Mouse (Mus musculus) yolk sac, embryonic 10.5 days (tissue): Measurements from ENCODE around the gene Sspo.

Experiments
- DNase-seq: peaks from one replicate; pipeline ENCODE4 v3.0.0-alpha.2; 2017; ENCODE audit warnings: low spot score

The Sspo gene

GRCm38 (mm10) chr6:48447929-48448328 lies at the start of gene Sspo:
Gene Sspo, plus strand, starts transcription at chr6:48448229.
- no peak for DNase-seq

DNA sequence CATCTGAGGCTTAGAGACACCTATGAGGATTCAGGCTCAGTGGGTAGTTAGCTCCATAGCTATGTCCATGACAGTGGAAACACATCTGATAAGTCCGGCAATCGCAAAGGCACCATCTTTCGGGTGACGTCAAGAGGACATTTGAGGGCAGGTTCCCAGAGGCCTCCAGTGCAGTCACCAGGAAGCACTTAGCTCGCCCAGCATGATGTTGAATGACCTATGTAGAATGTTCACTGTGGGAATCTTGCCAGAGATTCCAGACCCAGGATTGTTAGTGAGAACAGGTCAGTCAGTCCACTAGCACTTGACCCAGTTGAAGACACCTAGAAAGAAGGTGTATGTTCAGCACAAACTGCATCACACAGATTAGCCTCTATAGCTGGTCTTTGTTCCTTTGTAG lies 48.1 kb upstream of the Sspo start:
- no peak for DNase-seq

DNA sequence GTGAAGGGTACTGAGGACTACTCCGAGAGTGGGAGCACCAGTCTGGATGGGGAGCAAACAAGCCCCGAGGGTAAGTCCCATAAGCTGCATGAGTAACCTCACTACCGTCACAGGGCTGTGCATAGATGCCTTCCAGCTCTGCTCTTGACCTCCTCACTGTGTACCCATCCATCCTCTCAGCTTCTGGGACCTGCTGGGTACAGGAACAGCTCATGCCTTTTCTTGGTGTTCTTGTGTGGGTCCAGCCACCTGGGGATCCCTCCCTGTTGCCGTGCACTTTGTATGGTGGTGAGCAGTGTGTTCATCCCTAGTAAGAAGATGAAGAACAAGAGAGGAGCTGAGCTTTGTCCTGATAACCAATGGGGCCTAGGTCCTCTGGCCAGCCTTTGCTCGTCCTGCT lies 44.0 kb upstream of the Sspo start:
- DNase-seq: no peak

- DNase-seq: no peak
Measured at GRCm38 (mm10) chr6:48409726-48410343, 38.2 kb upstream of the Sspo start.

- no peak for DNase-seq
Measured at GRCm38 (mm10) chr6:48410551-48410950, 37.5 kb upstream of the Sspo start.

- no peak for DNase-seq
Measured at GRCm38 (mm10) chr6:48411193-48412092, 36.6 kb upstream of the Sspo start.

- no peak for DNase-seq
Measured at GRCm38 (mm10) chr6:48412147-48412546, 35.9 kb upstream of the Sspo start.

DNA sequence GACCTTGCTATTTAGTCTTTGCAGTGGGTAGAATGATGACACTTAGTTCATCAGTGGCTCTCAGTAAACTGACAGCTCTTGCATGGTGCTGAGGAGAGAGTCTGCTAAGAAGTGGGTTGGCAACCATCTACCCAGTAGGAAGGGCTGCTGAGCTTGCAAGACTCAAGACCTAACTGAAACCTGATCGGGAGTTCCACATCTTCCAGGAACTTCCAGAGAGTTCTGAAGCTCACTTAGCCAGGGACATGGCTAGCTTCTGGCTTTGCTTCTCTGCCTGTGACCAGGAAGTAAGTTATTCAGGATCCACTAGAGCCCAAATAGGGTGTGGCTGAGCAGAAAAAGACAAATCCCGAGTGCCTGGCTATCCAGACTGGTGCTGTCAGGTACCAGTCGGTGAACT lies 35.4 kb upstream of the Sspo start:
- DNase-seq: no peak

- DNase-seq: no peak
Measured at GRCm38 (mm10) chr6:48413081-48413480, 34.9 kb upstream of the Sspo start.

DNA sequence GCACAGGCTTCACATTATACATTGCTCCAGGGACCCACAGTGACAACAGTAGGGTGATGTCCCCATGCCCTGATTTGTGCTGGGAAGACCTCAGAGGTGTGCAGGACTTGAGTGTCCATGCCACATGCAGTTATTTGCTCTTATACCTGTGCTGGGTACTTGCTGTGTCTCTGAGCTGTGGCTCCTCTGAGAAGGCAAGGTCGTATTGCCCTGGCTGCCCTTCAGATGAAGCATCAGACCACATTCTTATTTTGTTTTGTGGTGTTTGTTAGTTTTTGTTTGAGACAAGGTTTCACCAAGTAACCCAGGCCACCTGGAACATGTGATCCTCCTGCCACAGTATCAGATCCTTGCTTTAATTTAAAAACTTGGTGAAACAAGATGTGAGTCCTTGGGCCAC lies 33.1 kb upstream of the Sspo start:
- DNase-seq: no peak

GRCm38 (mm10) chr6:48415636-48416035 lies 32.4 kb upstream of the Sspo start:
- no peak for DNase-seq

- DNase-seq: no peak
Measured at GRCm38 (mm10) chr6:48416486-48416885, 31.5 kb upstream of the Sspo start.

DNA sequence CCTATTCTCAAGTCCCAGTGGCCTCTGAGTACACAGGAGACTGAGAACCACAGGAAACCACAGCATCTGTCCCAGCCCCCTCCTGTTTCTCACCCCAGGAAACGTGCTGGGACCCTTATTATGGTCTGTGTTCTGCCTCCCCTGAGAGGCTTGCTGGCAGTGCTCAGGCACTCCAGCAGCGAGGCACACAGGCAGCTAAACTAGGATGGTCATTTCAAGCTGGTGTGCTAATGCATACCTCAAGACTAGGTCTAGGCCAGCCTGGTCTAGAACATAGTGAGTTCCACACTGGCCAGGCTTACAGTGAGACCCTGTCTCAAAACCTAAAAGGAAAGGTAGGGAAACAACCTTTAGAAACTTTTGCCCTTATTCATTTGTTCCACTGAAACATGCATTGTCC lies 27.4 kb upstream of the Sspo start:
- DNase-seq: no peak

- no peak for DNase-seq
Measured at GRCm38 (mm10) chr6:48423336-48423735, 24.7 kb upstream of the Sspo start.

- DNase-seq: no peak
Measured at GRCm38 (mm10) chr6:48424074-48424473, 24.0 kb upstream of the Sspo start.

GRCm38 (mm10) chr6:48426956-48427355 lies 21.1 kb upstream of the Sspo start:
- no peak for DNase-seq

DNA sequence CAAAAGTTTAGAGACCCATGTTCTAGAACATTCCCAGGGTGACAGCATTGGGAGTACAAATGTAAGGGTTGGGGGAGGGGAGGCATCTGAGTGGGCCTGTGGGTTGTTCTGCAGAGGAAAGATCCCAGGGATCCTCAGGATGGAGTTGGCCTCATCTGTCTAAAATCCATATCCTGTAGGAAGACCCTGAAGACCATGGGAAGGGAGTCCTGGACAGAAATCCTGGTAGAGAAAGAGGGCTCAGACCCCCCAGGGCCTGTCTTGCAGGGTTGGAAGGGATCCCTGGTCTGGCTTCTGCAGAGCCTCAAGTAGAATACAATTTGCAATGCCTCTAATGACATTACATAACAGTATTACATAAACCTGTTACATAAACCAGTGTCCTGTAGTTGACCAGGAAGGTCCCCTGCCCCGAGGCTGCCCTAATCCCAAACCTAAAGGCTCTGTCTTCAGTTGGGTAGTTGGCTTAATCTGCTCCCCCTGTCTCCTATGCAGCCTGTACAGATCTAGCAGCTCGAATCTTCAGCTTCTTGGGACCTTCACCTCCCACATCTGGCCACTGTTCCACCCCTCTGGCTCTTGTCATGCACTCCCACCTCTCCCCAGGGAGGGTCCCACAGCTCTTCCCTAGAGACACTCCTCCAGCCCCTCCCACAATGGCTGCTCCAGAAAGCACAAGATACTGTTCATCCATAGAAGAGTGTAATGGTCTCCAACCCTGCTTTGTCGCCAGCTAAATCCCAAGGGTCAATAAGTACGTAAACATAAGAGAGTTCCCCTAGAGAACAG lies 19.1 kb upstream of the Sspo start:
- no peak for DNase-seq

DNA sequence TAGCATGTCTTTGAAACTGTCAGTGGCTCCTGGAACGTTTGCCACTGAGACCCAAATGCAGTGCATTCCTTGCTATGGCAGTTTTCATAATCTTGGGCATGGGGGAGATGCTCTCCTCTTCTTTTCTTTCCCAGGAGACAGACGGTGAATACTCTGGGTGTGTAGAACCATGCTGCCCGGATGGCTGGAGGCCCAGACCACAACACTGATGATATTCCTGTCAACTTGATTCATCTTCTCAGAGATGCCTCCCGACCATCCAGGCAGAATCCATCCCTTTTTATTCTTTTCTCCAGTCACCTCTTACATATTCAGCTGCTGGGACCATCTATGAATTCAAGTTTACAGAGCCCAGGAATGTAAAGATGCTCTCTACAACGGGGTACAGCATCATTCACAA lies 17.3 kb upstream of the Sspo start:
- DNase-seq: no peak

GRCm38 (mm10) chr6:48432893-48433816 lies 14.9 kb upstream of the Sspo start:
- no peak for DNase-seq

- DNase-seq: peak; percentile 20
Measured at GRCm38 (mm10) chr6:48434651-48435050, 13.4 kb upstream of the Sspo start.

DNA sequence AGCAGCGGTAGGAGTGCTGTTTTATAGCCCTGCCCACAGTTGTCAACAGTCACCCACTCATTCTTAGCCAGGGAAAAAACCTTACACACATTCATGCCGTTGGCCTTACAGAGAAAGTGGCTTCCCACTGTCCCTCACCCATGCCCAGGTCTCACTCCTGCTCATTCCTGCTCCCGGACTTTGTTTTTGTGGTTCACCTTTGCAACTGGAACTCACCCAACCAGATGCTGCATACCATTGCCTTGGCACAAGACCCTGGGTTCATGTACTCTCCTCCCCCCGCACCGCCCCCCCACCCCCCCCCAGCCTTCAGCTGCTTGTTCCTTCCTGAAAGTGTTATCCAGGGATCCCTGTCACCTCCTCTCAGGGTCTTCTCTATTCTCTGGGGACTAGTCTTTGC lies 12.9 kb upstream of the Sspo start:
- no peak for DNase-seq
